Mouse (Mus musculus): Measurements from ENCODE around the gene Ripply1. TPM values are rescaled to one million over a fixed set of nuclear protein-coding genes. Genes with fewer than 3 reads are reported as not detected.

Ripply1 gene
- polyA plus RNA-seq, 1 experiment from 2014 or later: 0.87 TPM

DNA sequence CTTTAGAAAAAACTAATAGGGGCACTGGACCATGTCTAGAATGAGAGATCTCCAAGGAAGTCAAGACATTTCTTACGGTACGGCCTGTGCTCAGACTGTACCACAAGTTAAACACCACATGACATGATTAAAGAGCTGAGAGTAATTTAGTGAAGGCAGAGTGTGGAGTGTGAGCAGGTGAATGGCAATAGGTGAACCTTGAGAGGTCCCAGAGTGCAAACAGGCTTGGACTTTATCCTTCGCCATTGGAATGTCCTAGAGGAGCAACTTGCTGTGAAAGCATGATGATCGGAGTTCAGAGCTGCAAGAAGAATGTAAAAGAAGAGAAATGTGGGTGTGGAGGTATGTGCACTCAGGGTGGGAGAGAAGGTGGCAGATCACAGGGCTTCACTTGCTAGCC, 23.8 kb upstream of the Ripply1 start:
- WGBS: 89% methylated on average over 4 of the region's 4 CpGs
- H3K4me1 ChIP-seq: no peaks in the 10 kb centered on the region
- H3K9ac ChIP-seq: no peak overlapping the region
- ATAC-seq (ENCODE audit: insufficient number of reproducible peaks, low FRiP score, low TSS enrichment, low read depth): no peak
- no peaks in the 10 kb centered on the region for H3K9me3 ChIP-seq
- no peaks in the 10 kb centered on the region for H3K36me3 ChIP-seq
- no peak overlapping the region for H3K27ac ChIP-seq
- H3K4me3 ChIP-seq: no peak overlapping the region
- H3K4me2 ChIP-seq: no peak overlapping the region
- peaks cover 14% of the 10 kb centered on the region; the same call in 1 of the 2 replicates for H3K27me3 ChIP-seq

DNA sequence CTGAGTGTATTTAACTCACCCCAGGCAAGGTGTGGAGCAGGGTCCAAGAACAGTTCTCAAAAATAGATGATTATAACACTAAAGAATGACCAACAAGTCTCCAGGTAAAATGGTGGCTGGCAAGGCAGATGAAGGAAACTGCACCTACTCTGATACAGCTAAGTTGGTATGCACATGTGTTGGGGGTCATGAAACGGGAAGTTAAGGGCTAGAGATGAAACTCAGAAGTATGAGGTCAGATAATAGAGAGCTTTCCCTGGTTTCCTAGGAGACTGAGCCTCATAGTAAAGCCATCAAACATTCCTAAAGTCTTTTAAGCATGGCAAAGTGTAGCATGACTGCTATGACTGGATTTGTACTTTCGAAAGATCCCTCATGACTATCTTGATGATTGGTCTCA, 20.9 kb upstream of the Ripply1 start:
- H3K27me3 ChIP-seq: 0 out of 2 replicates have a peak, but pooled peaks cover 9% of the 10 kb centered on the region

GRCm38 (mm10) chrX:139800406-139800878, 18.3 kb upstream of the Ripply1 start, which contains the start of gene Cldn2:
Gene Cldn2 (plus strand): TSS chrX:139800828.
- no peaks in the 10 kb centered on the region for H3K9me3 ChIP-seq
- H3K27ac ChIP-seq: no peak within 1 kb of the TSS
- no peaks in the 10 kb centered on the region for H3K4me1 ChIP-seq
- no peaks in the 10 kb centered on the region for H3K36me3 ChIP-seq
- H3K9ac ChIP-seq: no peak within 1 kb of the TSS
- 0 out of 2 replicates have a peak, but pooled peaks cover 11% of the 10 kb centered on the region for H3K27me3 ChIP-seq
- H3K4me2 ChIP-seq: no peak within 1 kb of the TSS
- 58% methylated on average over 8 of the region's 8 CpGs for WGBS
- no peak within 1 kb of the TSS for H3K4me3 ChIP-seq
- no peak for ATAC-seq (ENCODE audit: insufficient number of reproducible peaks, low FRiP score, low TSS enrichment, low read depth)

More for the DNA sequence above, 20.9 kb upstream of the Ripply1 start:
- H3K9ac ChIP-seq: no peak overlapping the region
- no peak overlapping the region for H3K4me3 ChIP-seq
- H3K36me3 ChIP-seq: no peaks in the 10 kb centered on the region
- 73% methylated on average over 2 of the region's 2 CpGs for WGBS
- no peak for ATAC-seq (ENCODE audit: insufficient number of reproducible peaks, low FRiP score, low TSS enrichment, low read depth)
- H3K4me1 ChIP-seq: no peaks in the 10 kb centered on the region
- no peak overlapping the region for H3K27ac ChIP-seq
- no peak overlapping the region for H3K4me2 ChIP-seq
- H3K9me3 ChIP-seq: no peaks in the 10 kb centered on the region

DNA sequence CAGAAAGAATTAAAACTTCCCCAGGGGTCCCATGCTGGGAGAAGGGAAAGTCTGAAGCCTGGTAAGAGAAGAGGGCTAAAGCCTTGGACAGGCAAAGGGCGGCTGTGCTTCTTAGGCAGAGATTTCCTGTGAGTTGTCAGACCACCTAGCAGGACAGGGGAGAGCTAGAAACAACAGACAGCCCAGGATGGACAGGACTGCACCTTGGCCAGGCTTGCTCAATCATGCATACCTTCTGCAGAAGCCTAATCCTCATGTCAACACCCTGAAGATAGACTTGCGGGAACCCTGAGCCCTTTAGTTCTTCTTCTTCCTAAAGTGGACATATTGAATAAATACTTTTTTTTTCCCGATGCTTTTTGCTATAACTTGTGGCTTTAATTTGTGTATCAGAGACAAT, 17.8 kb upstream of the Ripply1 start:
- WGBS: 74% methylated on average over 3 of the region's 3 CpGs
- Histone ChIP-seq H3K36me3 (no peaks in the 10 kb centered on the region), H3K4me2 (no peak overlapping the region), H3K9ac (no peak overlapping the region), H3K4me1 (no peaks in the 10 kb centered on the region), H3K27me3 (0 out of 2 replicates have a peak, but pooled peaks cover 16% of the 10 kb centered on the region), H3K27ac (no peak overlapping the region), H3K9me3 (no peaks in the 10 kb centered on the region), H3K4me3 (no peak overlapping the region)
- no peak for ATAC-seq (ENCODE audit: insufficient number of reproducible peaks, low FRiP score, low TSS enrichment, low read depth)

DNA sequence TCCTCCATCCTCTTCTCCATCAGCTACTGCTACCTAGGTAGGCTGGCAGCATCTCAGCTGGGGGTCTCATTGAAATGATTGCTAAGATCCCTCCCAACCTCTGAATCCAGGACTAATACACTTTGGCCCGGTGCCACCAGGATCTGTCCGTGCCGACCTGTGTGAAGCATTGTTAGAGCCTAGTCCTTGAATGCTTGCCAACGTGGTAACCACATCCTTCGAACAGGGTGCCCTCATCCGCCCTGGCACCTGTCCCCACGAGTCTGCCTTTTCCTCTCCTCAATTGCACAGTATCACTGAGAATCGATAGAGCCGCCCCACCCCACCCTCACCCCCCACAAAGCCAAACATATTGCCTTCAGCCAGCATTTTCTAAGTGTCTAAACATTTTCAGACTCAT, 15.7 kb upstream of the Ripply1 start:
- H3K9ac ChIP-seq: no peak overlapping the region
- H3K9me3 ChIP-seq: no peaks in the 10 kb centered on the region
- 0 out of 2 replicates have a peak, but pooled peaks cover 16% of the 10 kb centered on the region for H3K27me3 ChIP-seq
- no peak overlapping the region for H3K27ac ChIP-seq
- H3K4me1 ChIP-seq: no peaks in the 10 kb centered on the region
- WGBS: 70% methylated on average over 9 of the region's 9 CpGs
- no peaks in the 10 kb centered on the region for H3K36me3 ChIP-seq
- H3K4me3 ChIP-seq: no peak overlapping the region
- H3K4me2 ChIP-seq: no peak overlapping the region
- no peak for ATAC-seq (ENCODE audit: insufficient number of reproducible peaks, low FRiP score, low TSS enrichment, low read depth)

- no peak overlapping the region for H3K27ac ChIP-seq
- no peak for ATAC-seq (ENCODE audit: insufficient number of reproducible peaks, low FRiP score, low TSS enrichment, low read depth)
- 89% methylated on average over 6 of the region's 6 CpGs for WGBS
- H3K27me3 ChIP-seq: 0 out of 2 replicates have a peak, but pooled peaks cover 15% of the 10 kb centered on the region
- H3K4me2 ChIP-seq: no peak overlapping the region
- no peak overlapping the region for H3K4me3 ChIP-seq
- H3K36me3 ChIP-seq: no peaks in the 10 kb centered on the region
- no peak overlapping the region for H3K9ac ChIP-seq
- H3K9me3 ChIP-seq: no peaks in the 10 kb centered on the region
- H3K4me1 ChIP-seq: no peaks in the 10 kb centered on the region
Measured at GRCm38 (mm10) chrX:139796037-139796436, 13.9 kb upstream of the Ripply1 start.

- peaks cover 16% of the 10 kb centered on the region; the same call in 1 of the 2 replicates for H3K27me3 ChIP-seq
Measured at GRCm38 (mm10) chrX:139794072-139794845, 12.1 kb upstream of the Ripply1 start.

DNA sequence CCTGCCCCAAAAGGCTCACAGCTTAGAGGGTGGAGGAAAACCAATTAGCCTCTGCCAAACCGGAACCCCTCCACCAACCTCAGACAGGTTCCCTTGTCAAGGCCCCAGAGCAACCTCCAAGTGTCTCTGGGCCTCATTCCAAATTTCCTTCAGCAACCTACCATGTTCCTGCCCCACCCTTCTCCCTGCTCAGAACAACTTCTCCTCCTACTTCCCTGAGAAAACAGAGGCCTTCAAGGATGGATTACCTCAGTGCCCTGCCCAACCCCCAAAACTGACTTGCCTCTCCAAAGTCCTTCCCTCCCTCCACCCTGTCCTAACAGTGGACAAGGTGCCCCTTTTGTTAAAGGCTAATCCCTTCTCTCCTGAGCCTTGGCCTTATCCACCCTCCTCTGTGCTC, 3.6 kb upstream of the Ripply1 start:
- no peak overlapping the region for H3K27ac ChIP-seq
- no peak; the same call in 1 of the 2 replicates for ATAC-seq (ENCODE audit: insufficient number of reproducible peaks, low FRiP score, low TSS enrichment, low read depth)
- no peak overlapping the region for H3K4me2 ChIP-seq
- H3K4me3 ChIP-seq: no peak overlapping the region
- 33% methylated on average over 1 of the region's 1 CpGs for WGBS
- H3K4me1 ChIP-seq: no peaks in the 10 kb centered on the region
- peaks cover 12% of the 10 kb centered on the region; the same call in 1 of the 2 replicates for H3K27me3 ChIP-seq
- H3K9ac ChIP-seq: no peak overlapping the region
- H3K36me3 ChIP-seq: no peaks in the 10 kb centered on the region
- no peaks in the 10 kb centered on the region for H3K9me3 ChIP-seq

More at GRCm38 (mm10) chrX:139794072-139794845, 12.1 kb upstream of the Ripply1 start:
- H3K36me3 ChIP-seq: no peaks in the 10 kb centered on the region
- WGBS: 80% methylated on average over 7 of the region's 7 CpGs
- no peak overlapping the region for H3K4me3 ChIP-seq
- no peak overlapping the region for H3K27ac ChIP-seq
- no peaks in the 10 kb centered on the region for H3K4me1 ChIP-seq
- no peak for ATAC-seq (ENCODE audit: insufficient number of reproducible peaks, low FRiP score, low TSS enrichment, low read depth)
- H3K9ac ChIP-seq: no peak overlapping the region
- no peak overlapping the region for H3K4me2 ChIP-seq
- no peaks in the 10 kb centered on the region for H3K9me3 ChIP-seq

GRCm38 (mm10) chrX:139783045-139783422, 881 bp upstream of the Ripply1 start:
- Histone ChIP-seq H3K27ac (no peak overlapping the region), H3K4me1 (no peaks in the 10 kb centered on the region), H3K27me3 (peaks cover 18% of the 10 kb centered on the region; the same call in 1 of the 2 replicates), H3K4me3 (no peak overlapping the region), H3K9ac (no peak overlapping the region), H3K36me3 (no peaks in the 10 kb centered on the region), H3K4me2 (no peak overlapping the region), H3K9me3 (no peaks in the 10 kb centered on the region)
- 50% methylated on average over 3 of the region's 3 CpGs for WGBS
- no peak for ATAC-seq (ENCODE audit: insufficient number of reproducible peaks, low FRiP score, low TSS enrichment, low read depth)

DNA sequence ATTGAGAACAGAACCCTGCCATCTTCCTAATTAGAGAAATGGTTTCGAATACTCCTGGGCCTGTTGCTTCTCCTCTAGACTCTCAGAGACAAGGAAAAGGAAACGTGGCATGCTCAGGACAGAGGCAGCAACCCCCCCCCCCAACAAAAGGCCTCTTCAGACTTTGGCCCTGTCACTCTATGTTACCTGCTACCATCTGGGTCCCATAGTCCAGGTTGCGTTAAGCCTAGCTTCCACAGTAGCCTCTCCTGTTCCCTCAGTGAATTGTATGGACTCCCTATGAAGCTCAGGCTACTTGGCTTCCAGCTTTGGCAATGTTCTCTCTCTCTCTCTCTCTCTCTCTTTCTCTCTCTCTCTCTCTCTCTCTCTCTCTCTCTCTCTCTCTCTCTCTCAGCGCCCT, 590 bp downstream of the Ripply1 start:
- Histone ChIP-seq H3K4me2 (no peak overlapping the region), H3K27me3 (peaks cover 18% of the 10 kb centered on the region; the same call in 1 of the 2 replicates), H3K27ac (no peak overlapping the region), H3K4me3 (no peak overlapping the region), H3K9me3 (no peaks in the 10 kb centered on the region), H3K4me1 (no peaks in the 10 kb centered on the region), H3K9ac (no peak overlapping the region), H3K36me3 (no peaks in the 10 kb centered on the region)
- ATAC-seq (ENCODE audit: insufficient number of reproducible peaks, low FRiP score, low TSS enrichment, low read depth): no peak
- WGBS: 88% methylated on average over 4 of the region's 4 CpGs

- H3K4me2 ChIP-seq: no peak overlapping the region
- no peaks in the 10 kb centered on the region for H3K36me3 ChIP-seq
- H3K4me1 ChIP-seq: no peaks in the 10 kb centered on the region
- no peak overlapping the region for H3K9ac ChIP-seq
- peaks cover 18% of the 10 kb centered on the region; the same call in 1 of the 2 replicates for H3K27me3 ChIP-seq
- WGBS: 53% methylated on average over 3 of the region's 3 CpGs
- no peak for ATAC-seq (ENCODE audit: insufficient number of reproducible peaks, low FRiP score, low TSS enrichment, low read depth)
- H3K9me3 ChIP-seq: no peaks in the 10 kb centered on the region
- no peak overlapping the region for H3K4me3 ChIP-seq
- H3K27ac ChIP-seq: no peak overlapping the region
Measured at GRCm38 (mm10) chrX:139780988-139781387, 1.2 kb downstream of the Ripply1 start.

DNA sequence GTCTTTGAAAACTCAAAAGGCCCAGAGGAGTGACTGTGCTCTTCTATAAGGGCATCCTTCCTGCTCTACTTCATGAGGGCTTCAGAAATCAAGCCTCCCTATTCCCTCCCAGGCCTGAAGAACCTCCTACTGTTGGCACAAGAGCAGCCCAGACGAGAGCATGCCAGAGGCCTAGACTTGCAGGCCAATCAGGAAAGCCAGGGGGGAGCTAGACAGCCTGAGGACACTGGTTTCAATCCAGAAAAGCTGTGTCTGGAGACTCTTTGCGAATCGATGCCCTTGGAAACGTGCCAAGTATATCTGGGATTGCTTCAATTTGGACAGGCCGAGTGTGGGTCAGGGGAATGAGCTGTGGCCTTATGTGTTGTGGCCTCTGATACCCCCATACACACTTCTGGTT, 2.8 kb downstream of the Ripply1 start:
- H3K4me2 ChIP-seq: no peak overlapping the region
- no peaks in the 10 kb centered on the region for H3K9me3 ChIP-seq
- H3K4me1 ChIP-seq: no peaks in the 10 kb centered on the region
- H3K9ac ChIP-seq: no peak overlapping the region
- 62% methylated on average over 5 of the region's 5 CpGs for WGBS
- no peak overlapping the region for H3K27ac ChIP-seq
- H3K4me3 ChIP-seq: no peak overlapping the region
- H3K36me3 ChIP-seq: no peaks in the 10 kb centered on the region
- peaks cover 25% of the 10 kb centered on the region; the same call in 1 of the 2 replicates for H3K27me3 ChIP-seq
- no peak for ATAC-seq (ENCODE audit: insufficient number of reproducible peaks, low FRiP score, low TSS enrichment, low read depth)

Data from limb, embryonic 15.5 days (tissue).